Mouse (Mus musculus): ENCODE measurements around the gene Gm9040. TPM values are rescaled to one million over a fixed set of nuclear protein-coding genes. Genes with fewer than 3 reads are reported as not detected.
"Not testable (repeated sequence)": the region's sequence is repeated elsewhere in the genome, so short reads cannot be mapped to it uniquely, and the experiment has no call there.

The Gm9040 gene
- not detected in 2 replicates for total RNA-seq (2017)

DNA sequence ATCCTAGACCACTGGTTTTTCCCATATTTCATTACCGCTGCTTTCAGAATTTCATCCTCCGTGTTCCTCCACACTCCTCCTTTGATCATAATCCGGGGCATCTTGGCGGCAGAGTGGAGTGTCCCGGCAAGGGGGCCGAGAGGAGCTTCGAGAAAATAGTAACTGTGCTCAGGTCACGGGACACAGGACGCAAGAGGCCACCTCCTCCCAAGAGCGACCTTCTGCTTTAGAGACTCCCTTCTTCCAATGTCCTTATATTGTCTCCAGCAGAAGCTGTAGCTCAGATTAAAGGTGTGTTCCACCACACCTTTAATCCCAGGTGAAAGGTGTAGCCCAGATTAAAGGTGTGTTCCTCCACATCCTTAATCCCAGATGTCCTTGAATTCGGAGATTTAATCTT, at the start of gene Gm9040:
Gm9040 (minus strand) TSS at position 101 of the 400 bp plus-strand sequence.
- ATAC-seq (replicated peaks in 1 of 2; ENCODE audit: insufficient read depth in 1 of 2, low FRiP score in 2 of 2, low TSS enrichment in 1 of 2, low read depth in 1 of 2, poor library complexity in 2 of 2, severe bottlenecking in 2 of 2) = not testable (repeated sequence)

GRCm38 (mm10) chr10:118370443-118370842, 43.7 kb upstream of the Gm9040 start:
- ATAC-seq (replicated peaks in 1 of 2; ENCODE audit: insufficient read depth in 1 of 2, low FRiP score in 2 of 2, low TSS enrichment in 1 of 2, low read depth in 1 of 2, poor library complexity in 2 of 2, severe bottlenecking in 2 of 2) = peak; percentile 98 to 99

DNA sequence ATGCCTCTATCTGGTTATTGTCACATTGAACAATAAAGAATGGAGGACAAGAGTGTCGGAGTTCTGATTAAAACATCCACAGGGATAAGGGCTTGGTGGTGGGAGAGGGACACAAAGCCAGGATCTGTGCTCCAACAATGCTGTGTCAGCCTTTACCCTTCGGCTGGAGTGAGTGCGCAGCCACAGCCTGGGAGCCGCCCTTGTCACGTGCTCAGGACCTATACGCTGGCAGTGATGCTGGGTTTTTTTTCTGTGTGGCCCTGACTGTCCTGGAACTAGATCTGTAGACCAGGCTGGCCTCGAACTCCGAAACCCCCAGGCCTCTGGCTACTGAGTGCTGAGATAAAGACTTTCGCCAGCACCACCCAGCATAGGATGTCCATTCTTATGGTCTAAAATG, 42.7 kb upstream of the Gm9040 start:
- no peak for ATAC-seq (replicated peaks in 1 of 2; ENCODE audit: insufficient read depth in 1 of 2, low FRiP score in 2 of 2, low TSS enrichment in 1 of 2, low read depth in 1 of 2, poor library complexity in 2 of 2, severe bottlenecking in 2 of 2)

DNA sequence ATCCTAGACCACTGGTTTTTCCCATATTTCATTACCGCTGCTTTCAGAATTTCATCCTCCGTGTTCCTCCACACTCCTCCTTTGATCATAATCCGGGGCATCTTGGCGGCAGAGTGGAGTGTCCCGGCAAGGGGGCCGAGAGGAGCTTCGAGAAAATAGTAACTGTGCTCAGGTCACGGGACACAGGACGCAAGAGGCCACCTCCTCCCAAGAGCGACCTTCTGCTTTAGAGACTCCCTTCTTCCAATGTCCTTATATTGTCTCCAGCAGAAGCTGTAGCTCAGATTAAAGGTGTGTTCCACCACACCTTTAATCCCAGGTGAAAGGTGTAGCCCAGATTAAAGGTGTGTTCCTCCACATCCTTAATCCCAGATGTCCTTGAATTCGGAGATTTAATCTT, 27.2 kb upstream of the Gm9040 start, which contains the start of gene Gm9049:
Gm9049 (minus strand) TSS at position 101 of the 400 bp plus-strand sequence.
- not testable (repeated sequence) for ATAC-seq (replicated peaks in 1 of 2; ENCODE audit: insufficient read depth in 1 of 2, low FRiP score in 2 of 2, low TSS enrichment in 1 of 2, low read depth in 1 of 2, poor library complexity in 2 of 2, severe bottlenecking in 2 of 2)

DNA sequence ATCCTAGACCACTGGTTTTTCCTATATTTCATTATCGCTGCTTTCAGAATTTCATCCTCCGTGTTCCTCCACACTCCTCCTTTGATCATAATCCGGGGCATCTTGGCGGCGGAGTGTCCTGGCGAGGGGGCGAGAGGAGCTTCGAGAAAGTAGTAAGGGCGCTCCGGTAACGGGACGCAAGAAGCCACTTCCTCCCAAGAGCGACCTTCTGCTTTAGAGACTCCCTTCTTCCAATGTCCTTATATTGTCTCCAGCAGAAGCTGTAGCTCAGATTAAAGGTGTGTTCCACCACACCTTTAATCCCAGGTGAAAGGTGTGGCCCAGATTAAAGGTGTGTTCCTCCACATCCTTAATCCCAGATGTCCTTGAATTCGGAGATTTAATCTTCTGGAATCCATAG, 21.8 kb upstream of the Gm9040 start, which contains the start of gene Gm9048:
Gm9048 (minus strand) TSS at position 101 of the 400 bp plus-strand sequence.
- not testable (repeated sequence) for ATAC-seq (replicated peaks in 1 of 2; ENCODE audit: insufficient read depth in 1 of 2, low FRiP score in 2 of 2, low TSS enrichment in 1 of 2, low read depth in 1 of 2, poor library complexity in 2 of 2, severe bottlenecking in 2 of 2)

GRCm38 (mm10) chr10:118343155-118343554, 16.4 kb upstream of the Gm9040 start, which contains the start of gene Gm9046:
TSS of gene Gm9046 (minus strand) at chr10:118343255.
- ATAC-seq (replicated peaks in 1 of 2; ENCODE audit: insufficient read depth in 1 of 2, low FRiP score in 2 of 2, low TSS enrichment in 1 of 2, low read depth in 1 of 2, poor library complexity in 2 of 2, severe bottlenecking in 2 of 2) = not testable (repeated sequence)

- not testable (repeated sequence) for ATAC-seq (replicated peaks in 1 of 2; ENCODE audit: insufficient read depth in 1 of 2, low FRiP score in 2 of 2, low TSS enrichment in 1 of 2, low read depth in 1 of 2, poor library complexity in 2 of 2, severe bottlenecking in 2 of 2)
Measured at GRCm38 (mm10) chr10:118337731-118338130, 11.0 kb upstream of the Gm9040 start, which contains the start of gene Gm9045. TSS of gene Gm9045 (minus strand) at chr10:118337831.

GRCm38 (mm10) chr10:118332308-118332707, 5.5 kb upstream of the Gm9040 start, which contains the start of gene Gm9044:
TSS of gene Gm9044 (minus strand) at chr10:118332408.
- ATAC-seq (replicated peaks in 1 of 2; ENCODE audit: insufficient read depth in 1 of 2, low FRiP score in 2 of 2, low TSS enrichment in 1 of 2, low read depth in 1 of 2, poor library complexity in 2 of 2, severe bottlenecking in 2 of 2) = not testable (repeated sequence)

DNA sequence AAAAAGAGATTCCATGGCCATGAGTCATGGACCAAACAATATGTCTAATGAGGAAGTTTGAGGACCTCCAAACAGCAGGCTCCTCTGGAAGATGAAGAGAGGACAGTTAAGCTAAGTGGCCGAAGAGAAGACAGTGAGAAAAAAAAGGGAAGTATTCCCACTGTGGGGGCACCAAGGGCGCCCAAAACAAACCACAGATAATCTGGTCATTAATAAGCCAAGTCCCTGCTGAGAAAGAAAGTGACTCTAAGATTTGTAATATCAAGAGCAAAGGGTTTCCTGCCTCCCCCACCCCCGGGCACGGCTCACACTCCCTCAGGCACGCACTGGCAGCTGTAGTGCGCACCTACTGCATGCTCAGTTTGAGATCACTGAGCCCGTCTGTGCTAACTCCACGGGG, 7.7 kb downstream of the Gm9040 start:
- ATAC-seq (replicated peaks in 1 of 2; ENCODE audit: insufficient read depth in 1 of 2, low FRiP score in 2 of 2, low TSS enrichment in 1 of 2, low read depth in 1 of 2, poor library complexity in 2 of 2, severe bottlenecking in 2 of 2) = peak in 1 of 2 experiments; percentile 20; a peak in 1 of 4 replicates

GRCm38 (mm10) chr10:118302133-118302532, 24.6 kb downstream of the Gm9040 start:
- ATAC-seq (replicated peaks in 1 of 2; ENCODE audit: insufficient read depth in 1 of 2, low FRiP score in 2 of 2, low TSS enrichment in 1 of 2, low read depth in 1 of 2, poor library complexity in 2 of 2, severe bottlenecking in 2 of 2) = peak; percentile 42 to 59

GRCm38 (mm10) chr10:118294938-118295337, 31.8 kb downstream of the Gm9040 start, which contains the start of gene Iltifb:
TSS of gene Iltifb (minus strand) at chr10:118295038.
- no peak for ATAC-seq (replicated peaks in 1 of 2; ENCODE audit: insufficient read depth in 1 of 2, low FRiP score in 2 of 2, low TSS enrichment in 1 of 2, low read depth in 1 of 2, poor library complexity in 2 of 2, severe bottlenecking in 2 of 2)

DNA sequence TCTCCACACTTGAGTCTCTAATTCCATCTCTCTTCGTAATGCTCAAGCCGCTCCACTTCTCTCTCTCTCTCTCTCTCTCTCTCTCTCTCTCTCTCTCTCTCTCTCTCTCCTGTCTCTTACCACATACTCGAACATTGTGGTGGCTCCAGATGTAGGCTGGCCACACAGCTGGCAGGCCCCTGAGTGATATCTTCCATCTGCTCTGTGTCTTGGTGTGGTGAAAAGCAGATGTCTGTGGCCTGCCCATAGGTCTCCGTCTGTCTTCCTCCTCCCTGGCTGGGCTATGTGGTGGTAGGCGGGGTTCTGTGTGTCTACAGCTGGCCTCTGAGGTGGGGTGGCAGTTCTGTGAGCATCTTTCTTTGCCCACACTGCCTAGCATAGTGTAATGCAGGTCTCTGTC, 43.8 kb downstream of the Gm9040 start:
- not testable (repeated sequence) for ATAC-seq (replicated peaks in 1 of 2; ENCODE audit: insufficient read depth in 1 of 2, low FRiP score in 2 of 2, low TSS enrichment in 1 of 2, low read depth in 1 of 2, poor library complexity in 2 of 2, severe bottlenecking in 2 of 2)

- ATAC-seq (replicated peaks in 1 of 2; ENCODE audit: insufficient read depth in 1 of 2, low FRiP score in 2 of 2, low TSS enrichment in 1 of 2, low read depth in 1 of 2, poor library complexity in 2 of 2, severe bottlenecking in 2 of 2) = not testable (repeated sequence)
Measured at GRCm38 (mm10) chr10:118282565-118282964, 44.2 kb downstream of the Gm9040 start.

DNA sequence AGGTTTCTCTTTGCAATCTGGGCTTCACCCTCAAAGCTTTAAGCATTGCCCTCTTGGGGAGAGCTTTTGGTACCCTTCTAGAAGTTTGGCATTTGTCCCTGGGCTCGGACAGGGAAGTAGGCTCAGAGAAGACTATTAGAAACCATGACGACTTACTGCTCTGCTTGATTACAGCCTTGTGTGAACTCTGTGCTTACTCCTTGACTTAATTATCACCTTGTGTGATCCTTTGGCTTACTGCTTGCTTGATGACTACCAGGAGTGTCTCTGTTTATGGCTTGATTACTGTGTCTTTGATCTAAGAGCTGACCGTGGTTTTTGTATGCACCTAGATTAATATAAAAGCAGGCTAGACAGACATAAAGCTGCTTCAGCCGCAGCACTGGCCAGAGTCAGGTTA, 48.7 kb downstream of the Gm9040 start:
- ATAC-seq (replicated peaks in 1 of 2; ENCODE audit: insufficient read depth in 1 of 2, low FRiP score in 2 of 2, low TSS enrichment in 1 of 2, low read depth in 1 of 2, poor library complexity in 2 of 2, severe bottlenecking in 2 of 2) = not testable (repeated sequence)

Other genes with a start within 250 kb of the Gm9040 start
- gene Mdm1, start 185.2 kb downstream of the Gm9040 start, total RNA-seq (2017) = 26.6 and 58.0 TPM in 2 replicates
- gene Il22, start 122.0 kb downstream of the Gm9040 start, total RNA-seq (2017) = not detected in 2 replicates
- 0.05 and 0.13 TPM in 2 replicates for gene Gm32717, start 86.2 kb downstream of the Gm9040 start, total RNA-seq (2017)
- gene Gm32802, start 68.3 kb downstream of the Gm9040 start, total RNA-seq (2017) = 0.05 and 0.13 TPM in 2 replicates
- not detected in 2 replicates for gene Iltifb, start 31.9 kb downstream of the Gm9040 start, total RNA-seq (2017)
- not detected in 2 replicates for gene Gm9044, start 5.4 kb upstream of the Gm9040 start, total RNA-seq (2017)
- gene Gm9045, start 10.9 kb upstream of the Gm9040 start, total RNA-seq (2017) = not detected in 2 replicates
- gene Gm9046, start 16.3 kb upstream of the Gm9040 start, total RNA-seq (2017) = not detected in 2 replicates
- 0.10 TPM in 1 of 2 replicates, not detected in the other for gene Gm9048, start 21.7 kb upstream of the Gm9040 start, total RNA-seq (2017)
- gene Gm9049, start 27.1 kb upstream of the Gm9040 start, total RNA-seq (2017) = not detected in 2 replicates
- 1.4 and 1.6 TPM in 2 replicates for gene Ifng, start 114.1 kb upstream of the Gm9040 start, total RNA-seq (2017)